Mouse (Mus musculus) left cerebral cortex, postnatal 14 days (tissue): ENCODE data around the gene Rcn3. TPM values are rescaled to one million over a fixed set of nuclear protein-coding genes. Genes with fewer than 3 reads are reported as not detected.
"Not testable (repeated sequence)": the region's sequence is repeated elsewhere in the genome, so short reads cannot be mapped to it uniquely, and the experiment has no call there.

Source experiments
- DNase-seq, 2 experiments: peaks; one replicate each; pipeline ENCODE4 v3.0.0; 2021 to 2022; ENCODE audit warnings: low spot score in 2 of 2, mixed read lengths in 1 of 2
- intact Hi-C: fragments of 180-260 bp; cut with DNase I; formaldehyde crosslinking; loops from one replicate; pipeline ENCODE4 v1.15.1; 2025
- total RNA-seq, 2 experiments: library from RNA; stranded (reverse); gene quantifications; 2 replicates each; pipeline ENCODE4 v1.2.3; 2021

Gene Rcn3
- total RNA-seq, 2 experiments from 2014 or later: 7.5 to 7.8 TPM

- intact Hi-C loops: no loop called here
- DNase-seq: peak; percentile 57 to 77
Measured at GRCm38 (mm10) chr7:45103652-45104180, 11.7 kb upstream of the Rcn3 start, which contains the start of gene Fcgrt. Gene Fcgrt, minus strand, starts transcription at chr7:45103851.

- intact Hi-C loops: no loop called here
- no peak for DNase-seq
Measured at GRCm38 (mm10) chr7:45102940-45103585, 11.0 kb upstream of the Rcn3 start.

DNA sequence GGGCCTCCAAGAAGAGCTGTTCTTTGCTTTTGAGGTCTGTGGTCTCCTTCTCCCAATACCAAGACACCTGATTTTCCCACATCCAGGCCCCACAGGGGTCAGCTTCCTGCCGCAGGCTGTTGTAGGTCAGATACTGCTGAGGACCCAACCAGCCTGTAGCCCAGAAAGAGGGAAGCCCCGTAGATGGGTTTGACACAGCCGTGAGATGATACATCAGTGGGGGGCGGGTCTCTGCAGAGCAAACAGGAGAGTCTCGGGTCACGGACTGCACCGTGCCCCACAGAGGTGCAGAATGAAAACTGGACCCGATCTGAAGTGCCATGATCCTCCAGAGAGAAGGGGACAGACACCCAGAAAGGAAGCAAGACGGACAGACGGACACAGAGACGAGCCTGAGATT lies 10.4 kb upstream of the Rcn3 start:
- no peak for DNase-seq
- intact Hi-C loops: no loop called here

GRCm38 (mm10) chr7:45100046-45100445 lies 8.0 kb upstream of the Rcn3 start:
- DNase-seq: no peak
- intact Hi-C loops: no loop called here

DNA sequence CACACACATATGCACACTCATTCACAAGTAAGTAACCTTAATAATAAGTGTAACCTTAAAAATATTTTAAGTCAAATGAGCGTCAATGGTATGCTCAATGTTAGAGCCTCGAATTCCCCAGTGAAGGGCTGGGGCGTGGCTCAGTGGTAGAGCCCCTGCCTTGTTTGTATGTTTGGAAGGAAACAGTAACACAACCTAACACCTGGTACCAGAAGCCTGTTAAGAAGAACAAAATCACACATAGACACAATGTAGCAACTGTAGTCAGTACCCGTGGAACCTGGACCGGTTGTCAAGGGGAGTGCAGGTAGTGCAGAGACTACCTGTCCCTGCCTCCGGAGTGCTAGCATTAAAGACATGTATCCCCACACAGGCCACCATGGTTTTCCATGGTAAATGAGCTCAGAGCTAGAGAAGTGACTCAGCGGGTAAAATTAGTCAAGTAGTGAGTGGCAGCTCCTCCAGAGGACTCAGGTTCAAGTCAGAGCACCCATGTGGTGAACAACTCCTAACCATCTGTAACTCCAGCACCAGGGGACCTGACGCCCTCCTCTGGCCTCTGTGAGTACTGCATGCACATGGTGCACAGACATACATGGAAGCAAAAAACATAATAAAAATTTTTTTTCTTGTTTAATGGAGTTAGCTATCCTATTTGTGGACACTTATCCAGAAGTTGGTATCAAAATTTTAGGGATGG lies 6.7 kb upstream of the Rcn3 start:
- DNase-seq: no peak
- intact Hi-C loops: no loop called here

DNA sequence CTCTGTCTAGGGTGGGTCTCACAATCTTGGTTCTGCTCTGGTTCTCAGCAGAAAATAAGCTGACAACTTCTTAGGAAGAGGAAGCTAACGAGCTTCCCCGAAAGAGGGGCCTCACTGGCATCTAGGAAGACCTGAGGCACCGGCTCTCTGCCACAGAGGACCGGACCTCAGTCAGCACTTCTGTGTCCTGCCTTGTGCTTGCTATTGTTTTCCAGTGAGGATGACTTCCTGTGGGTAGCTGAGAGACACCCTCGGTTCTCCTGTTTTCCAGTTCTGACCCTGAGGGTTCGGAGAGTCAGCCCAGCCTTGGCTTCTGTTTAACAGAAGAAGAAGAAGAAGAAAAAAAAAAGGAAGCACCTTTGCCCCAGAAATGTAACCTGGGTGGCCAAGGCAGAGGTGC lies 5.5 kb upstream of the Rcn3 start:
- DNase-seq: no peak
- intact Hi-C loops: no loop called here

- intact Hi-C loops, DNase-seq: not testable (repeated sequence)
Measured at GRCm38 (mm10) chr7:45095965-45096364, 3.9 kb upstream of the Rcn3 start.

DNA sequence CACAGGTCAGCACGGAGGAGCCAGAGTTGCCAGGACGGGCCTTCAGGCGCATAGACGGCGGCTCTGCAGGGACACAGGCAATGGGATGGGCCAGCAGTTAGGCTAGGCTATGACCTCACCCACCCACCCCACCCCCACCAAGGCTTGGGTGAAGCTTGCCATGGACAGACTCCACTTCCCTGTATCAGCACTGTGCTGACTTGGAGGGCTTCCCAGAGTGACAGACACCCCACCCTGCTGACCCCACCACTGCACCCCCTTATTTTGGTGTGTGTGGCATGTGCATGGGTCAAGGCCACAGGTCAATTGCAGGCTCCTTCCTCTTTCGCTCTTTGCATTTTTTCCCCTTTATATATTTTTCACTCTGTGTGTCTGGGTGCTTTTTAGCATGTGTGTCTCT lies 3.3 kb upstream of the Rcn3 start:
- intact Hi-C loops: no loop called here

GRCm38 (mm10) chr7:45094121-45094520 lies 2.1 kb upstream of the Rcn3 start:
- intact Hi-C loops: no loop called here
- DNase-seq: no peak

More for the DNA sequence above, 3.3 kb upstream of the Rcn3 start:
- no peak for DNase-seq

GRCm38 (mm10) chr7:45093516-45093905 lies 1.5 kb upstream of the Rcn3 start:
- no peak for DNase-seq
- intact Hi-C loops: no loop called here

- intact Hi-C loops: no loop called here
- no peak for DNase-seq
Measured at GRCm38 (mm10) chr7:45092828-45093515, 951 bp upstream of the Rcn3 start.

- no peak for DNase-seq
- intact Hi-C loops: no loop called here
Measured at GRCm38 (mm10) chr7:45091001-45091990, 725 bp downstream of the Rcn3 start.

GRCm38 (mm10) chr7:45090251-45090977 lies 1.6 kb downstream of the Rcn3 start:
- intact Hi-C loops: no loop called here
- no peak for DNase-seq

DNA sequence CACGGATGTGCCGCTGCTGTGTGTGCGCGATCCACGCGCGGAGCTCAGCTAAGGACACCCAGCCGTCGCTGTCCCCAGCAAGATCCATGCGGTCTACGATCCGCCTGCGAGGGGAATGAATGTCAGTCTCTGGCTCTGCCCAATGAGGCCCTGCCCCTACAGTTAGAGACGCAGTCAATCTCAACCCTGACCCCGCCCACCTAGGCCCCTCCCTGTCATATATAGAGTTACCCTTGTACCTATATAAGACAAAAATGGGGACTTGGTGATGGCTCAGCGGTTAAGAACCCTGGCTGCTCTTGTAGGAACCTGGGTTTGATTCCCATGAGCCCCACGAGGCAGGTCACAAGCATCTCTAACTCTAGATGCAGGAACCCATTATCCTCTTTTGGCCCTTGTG lies 3.4 kb downstream of the Rcn3 start:
- intact Hi-C loops: loop anchor here (10.0 kb wide), 1 partner anchor 206 kb away; no protein-coding TSS in a partner anchor
- no peak for DNase-seq

DNA sequence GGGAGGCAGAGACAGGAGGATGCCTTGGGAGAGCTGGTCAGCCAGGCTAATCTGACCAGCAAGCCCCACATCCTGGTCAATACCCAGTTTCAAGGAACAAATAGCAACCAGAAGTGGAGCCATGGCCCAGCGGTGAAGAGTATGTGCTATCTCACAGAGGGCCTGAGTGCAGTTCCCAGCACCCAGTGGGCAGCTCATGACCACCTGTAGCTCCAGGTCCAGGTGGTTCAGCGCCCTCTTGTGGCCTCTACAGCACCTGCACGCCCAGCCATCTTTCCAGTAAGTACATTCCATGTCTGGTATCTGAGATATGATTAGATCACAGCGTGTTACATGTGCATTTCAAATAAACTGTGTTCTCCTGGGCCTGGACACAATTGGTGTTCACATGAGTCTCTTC lies 5.9 kb downstream of the Rcn3 start:
- intact Hi-C loops: loop anchor here (10.0 kb wide), 1 partner anchor 209 kb away; no protein-coding TSS in a partner anchor
- no peak for DNase-seq

- intact Hi-C loops: loop anchor here (5.0 to 10.0 kb wide), 2 partner anchors 39 to 211 kb away; partner anchors contain the start of gene Rps11
- DNase-seq: no peak
Measured at GRCm38 (mm10) chr7:45083300-45083890, 8.6 kb downstream of the Rcn3 start.

GRCm38 (mm10) chr7:45082401-45083299 lies 9.4 kb downstream of the Rcn3 start:
- no peak for DNase-seq
- intact Hi-C loops: loop anchor here (5.0 to 10.0 kb wide), 2 partner anchors 40 to 212 kb away; partner anchors contain the start of gene Rps11
